Mouse (Mus musculus) frontal cortex, adult 2 months (tissue): Measurements from ENCODE around the gene Rpl13a. TPM values are rescaled to one million over a fixed set of nuclear protein-coding genes. Genes with fewer than 3 reads are reported as not detected.
A peak's percentile ranks its signal among the peaks of the same experiment; 100 is the strongest.
"Not testable (repeated sequence)": the region's sequence is repeated elsewhere in the genome, so short reads cannot be mapped to it uniquely, and the experiment has no call there.

Experiments
- DNase-seq, 2 experiments: peaks; one replicate each; pipeline ENCODE4 v3.0.0; 2022; ENCODE audit warnings: low spot score in 1 of 2; ENCODE audit errors: extremely low spot score in 1 of 2
- polyA plus RNA-seq: library from polyadenylated mRNA; depleted of rRNA; stranded (reverse); fragments of >200 nt; gene quantifications from 2 replicates; pipeline ENCODE4 v1.2.3, GENCODE M21; 2012

Gene Rpl13a
- polyA plus RNA-seq, 1 experiment, result 1,804 TPM

GRCm38 (mm10) chr7:45121404-45121803 lies 7.2 kb downstream of the Rpl13a start:
- no peak for DNase-seq

GRCm38 (mm10) chr7:45119780-45120709 lies 8.5 kb downstream of the Rpl13a start:
- no peak for DNase-seq

- no peak for DNase-seq
Observed at GRCm38 (mm10) chr7:45118336-45118735, 10.2 kb downstream of the Rpl13a start.

GRCm38 (mm10) chr7:45117566-45117965 lies 11.0 kb downstream of the Rpl13a start:
- no peak for DNase-seq

- no peak for DNase-seq
Observed at GRCm38 (mm10) chr7:45113476-45113875, 15.1 kb downstream of the Rpl13a start.

GRCm38 (mm10) chr7:45112529-45112928 lies 16.0 kb downstream of the Rpl13a start:
- no peak for DNase-seq

- DNase-seq, result no peak
Observed at GRCm38 (mm10) chr7:45111940-45112339, 16.6 kb downstream of the Rpl13a start.

GRCm38 (mm10) chr7:45110089-45110488 lies 18.5 kb downstream of the Rpl13a start:
- not testable (repeated sequence) for DNase-seq

GRCm38 (mm10) chr7:45107052-45107645 lies 21.4 kb downstream of the Rpl13a start:
- no peak for DNase-seq

GRCm38 (mm10) chr7:45106441-45106840 lies 22.1 kb downstream of the Rpl13a start:
- DNase-seq, result no peak

GRCm38 (mm10) chr7:45105491-45105890 lies 23.1 kb downstream of the Rpl13a start:
- no peak for DNase-seq

GRCm38 (mm10) chr7:45104941-45105340 lies 23.6 kb downstream of the Rpl13a start:
- DNase-seq, result no peak

- peak; percentile 44 to 52 for DNase-seq
Observed at GRCm38 (mm10) chr7:45103652-45104180, 24.8 kb downstream of the Rpl13a start, which contains the start of gene Fcgrt. Gene Fcgrt (minus strand): TSS chr7:45103851.

- DNase-seq, result no peak
Observed at GRCm38 (mm10) chr7:45102940-45103585, 25.5 kb downstream of the Rpl13a start.

- no peak for DNase-seq
Observed at GRCm38 (mm10) chr7:45102441-45102840, 26.1 kb downstream of the Rpl13a start.

GRCm38 (mm10) chr7:45100046-45100445 lies 28.5 kb downstream of the Rpl13a start:
- no peak for DNase-seq

- no peak for DNase-seq
Observed at GRCm38 (mm10) chr7:45098541-45099240, 29.9 kb downstream of the Rpl13a start.

GRCm38 (mm10) chr7:45097479-45097878 lies 31.1 kb downstream of the Rpl13a start:
- DNase-seq, result no peak

GRCm38 (mm10) chr7:45095965-45096364 lies 32.6 kb downstream of the Rpl13a start:
- DNase-seq, result not testable (repeated sequence)

GRCm38 (mm10) chr7:45095367-45095766 lies 33.2 kb downstream of the Rpl13a start:
- no peak for DNase-seq
